Mouse (Mus musculus): Measurements from ENCODE around the gene Prelid1.

DNA sequence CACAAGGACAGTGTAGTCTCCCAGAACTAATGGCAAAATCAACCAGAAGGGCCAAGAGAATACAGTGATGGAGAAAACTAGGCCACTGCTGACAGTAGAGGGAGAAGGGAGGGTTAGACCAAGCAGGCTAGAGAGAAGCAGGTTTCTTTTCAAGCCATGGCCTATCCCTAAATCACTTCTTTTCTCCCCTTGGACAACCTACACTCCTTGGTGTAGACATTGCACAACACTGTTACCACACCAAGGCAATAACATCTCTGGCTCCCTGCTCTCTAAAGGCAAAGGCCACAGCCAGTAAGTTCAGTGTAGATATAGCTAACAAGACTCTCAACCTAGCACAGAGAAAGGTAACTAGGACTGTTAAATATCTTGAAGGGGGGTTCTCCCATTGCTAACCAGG is 40.8 kb downstream of the Prelid1 start:
- no peak for TF ChIP-seq CTCF (IDR thresholded peaks at IDR 0.05; ENCODE audit: insufficient read depth, low read depth, low read length)
- no peak for TF ChIP-seq POLR2A (IDR thresholded peaks at IDR 0.05; ENCODE audit: insufficient read depth, low read depth, low read length)
